ENCODE assay signal across 11 mouse cellular contexts in genomic region chr17:27610679-27611518, GRCm38 (mm10). TPM values are rescaled to one million over a fixed set of nuclear protein-coding genes. Genes with fewer than 3 reads are reported as not detected.
A peak's percentile ranks its signal among the peaks of the same experiment; 100 is the strongest.
DNase-seq lines count a peak whose midpoint lies in the region; ATAC-seq and TF ChIP-seq lines count a peak whose summit lies in the region.
"Had no signal": no experiment of that assay in that cellular context is flagged by ENCODE, and none has a peak within 500 bp of the region (broad histone marks: within the 10 kb centered on the region; RNA-seq: fewer than 3 reads in every experiment).

No protein-coding gene starts in this region.

- no peak overlapping the region for H3K9ac ChIP-seq in hindbrain, embryonic 12.5 days
- no peak overlapping the region for H3K9ac ChIP-seq in hindbrain, embryonic 14.5 days
- H3K9ac ChIP-seq in embryonic facial prominence, embryonic 15.5 days: no peak overlapping the region
- H3K9ac ChIP-seq in hindbrain, postnatal 0 days (replicated peaks; ENCODE audit: low read length): no peak overlapping the region
- H3K9ac ChIP-seq in neural tube, embryonic 15.5 days (replicated peaks): no peak overlapping the region; the same call in 1 of the 2 replicates

- no peak for ATAC-seq in hindbrain, embryonic 12.5 days (ENCODE audit: low FRiP score)
- ATAC-seq in hindbrain, embryonic 14.5 days (ENCODE audit: low FRiP score): no peak
- no peak for ATAC-seq in embryonic facial prominence, embryonic 15.5 days (ENCODE audit: insufficient number of reproducible peaks, low FRiP score, low TSS enrichment, low read depth)
- ATAC-seq in hindbrain, postnatal 0 days: peak; percentile 49; the same call in 1 of the 2 replicates
- ATAC-seq in neural tube, embryonic 15.5 days (ENCODE audit: low FRiP score): no peak

- H3K27me3 ChIP-seq in hindbrain, embryonic 12.5 days: no peaks in the 10 kb centered on the region
- H3K27me3 ChIP-seq in hindbrain, embryonic 14.5 days (ENCODE audit: control insufficient read depth, insufficient read depth, low read length): no peaks in the 10 kb centered on the region
- H3K27me3 ChIP-seq in embryonic facial prominence, embryonic 15.5 days: no peaks in the 10 kb centered on the region
- H3K27me3 ChIP-seq in hindbrain, postnatal 0 days (ENCODE audit: insufficient read depth, low read length): no peaks in the 10 kb centered on the region
- H3K27me3 ChIP-seq in neural tube, embryonic 15.5 days (replicated peaks): no peaks in the 10 kb centered on the region

- peak overlapping the region; percentile 35; the same call in 1 of the 2 replicates for H3K27ac ChIP-seq in hindbrain, embryonic 12.5 days
- H3K27ac ChIP-seq in hindbrain, embryonic 14.5 days: no peak overlapping the region
- H3K27ac ChIP-seq in embryonic facial prominence, embryonic 15.5 days (replicated peaks): peak overlapping the region; percentile 34; the same call in 1 of the 2 replicates
- H3K27ac ChIP-seq in hindbrain, postnatal 0 days: no peak overlapping the region; the same call in 1 of the 2 replicates
- H3K27ac ChIP-seq in neural tube, embryonic 15.5 days (replicated peaks): peak overlapping the region; percentile 51
- H3K27ac ChIP-seq: forebrain, embryonic 10.5 days had no signal

- H3K4me2 ChIP-seq in hindbrain, embryonic 12.5 days (replicated peaks): no peak overlapping the region
- H3K4me2 ChIP-seq in hindbrain, embryonic 14.5 days (replicated peaks): no peak overlapping the region
- H3K4me2 ChIP-seq in embryonic facial prominence, embryonic 15.5 days (replicated peaks): no peak overlapping the region
- no peak overlapping the region for H3K4me2 ChIP-seq in hindbrain, postnatal 0 days (ENCODE audit: low read depth, low read length)
- H3K4me2 ChIP-seq in neural tube, embryonic 15.5 days: no peak overlapping the region

- DNase-seq in hindbrain, embryonic 14.5 days (ENCODE audit: low spot score): no peak
- peak; percentile 54 for DNase-seq in hindbrain, postnatal 0 days (ENCODE audit: low spot score)
- DNase-seq in kidney, postnatal 4 days: no peak
- DNase-seq in cerebellum, postnatal 4 days (ENCODE audit: low spot score in 2 of 2): no peak
- DNase-seq: kidney, postnatal 14 days; lung, postnatal 36 days; thymus, adult 18-20 months had no signal

- peaks cover 4% of the 10 kb centered on the region; the same call in 1 of the 2 replicates for H3K36me3 ChIP-seq in hindbrain, embryonic 12.5 days
- H3K36me3 ChIP-seq in hindbrain, embryonic 14.5 days (replicated peaks; ENCODE audit: control insufficient read depth, insufficient read depth): peaks cover 5% of the 10 kb centered on the region
- H3K36me3 ChIP-seq in embryonic facial prominence, embryonic 15.5 days: no peaks in the 10 kb centered on the region
- no peaks in the 10 kb centered on the region for H3K36me3 ChIP-seq in hindbrain, postnatal 0 days (ENCODE audit: insufficient read depth, low read length)
- peaks cover 4% of the 10 kb centered on the region; the same call in 1 of the 2 replicates for H3K36me3 ChIP-seq in neural tube, embryonic 15.5 days

- no peak overlapping the region for H3K4me3 ChIP-seq in hindbrain, embryonic 12.5 days
- H3K4me3 ChIP-seq in hindbrain, embryonic 14.5 days (replicated peaks; ENCODE audit: low read length): no peak overlapping the region
- no peak overlapping the region for H3K4me3 ChIP-seq in embryonic facial prominence, embryonic 15.5 days (replicated peaks)
- H3K4me3 ChIP-seq in hindbrain, postnatal 0 days (ENCODE audit: low read length): no peak overlapping the region
- H3K4me3 ChIP-seq in neural tube, embryonic 15.5 days (replicated peaks): no peak overlapping the region
- H3K4me3 ChIP-seq: forebrain, embryonic 10.5 days had no signal

- WGBS in hindbrain, embryonic 12.5 days: 85% methylated on average over 10 of the region's 10 CpGs
- WGBS in hindbrain, embryonic 14.5 days: 80% methylated on average over 10 of the region's 10 CpGs
- 76% methylated on average over 10 of the region's 10 CpGs for WGBS in embryonic facial prominence, embryonic 15.5 days
- 51% methylated on average over 10 of the region's 10 CpGs for WGBS in hindbrain, postnatal 0 days
- WGBS in neural tube, embryonic 15.5 days: 65% methylated on average over 10 of the region's 10 CpGs

- no peak for TF ChIP-seq CTCF in hindbrain, postnatal 0 days (IDR thresholded peaks at IDR 0.05; ENCODE audit: low read depth)

- no peaks in the 10 kb centered on the region for H3K9me3 ChIP-seq in hindbrain, embryonic 12.5 days (replicated peaks)
- H3K9me3 ChIP-seq in hindbrain, embryonic 14.5 days (ENCODE audit: control insufficient read depth, low read length): no peaks in the 10 kb centered on the region
- H3K9me3 ChIP-seq in embryonic facial prominence, embryonic 15.5 days (replicated peaks): no peaks in the 10 kb centered on the region
- no peaks in the 10 kb centered on the region for H3K9me3 ChIP-seq in hindbrain, postnatal 0 days (ENCODE audit: low read length)
- H3K9me3 ChIP-seq in neural tube, embryonic 15.5 days (replicated peaks): no peaks in the 10 kb centered on the region
- H3K9me3 ChIP-seq: forebrain, embryonic 10.5 days had no signal

- H3K4me1 ChIP-seq in hindbrain, embryonic 12.5 days: peaks cover 38% of the 10 kb centered on the region
- peaks cover 14% of the 10 kb centered on the region; the same call in 1 of the 2 replicates for H3K4me1 ChIP-seq in hindbrain, embryonic 14.5 days (replicated peaks; ENCODE audit: control insufficient read depth, insufficient read depth, low read length)
- H3K4me1 ChIP-seq in embryonic facial prominence, embryonic 15.5 days: peaks cover 35% of the 10 kb centered on the region
- H3K4me1 ChIP-seq in hindbrain, postnatal 0 days (ENCODE audit: insufficient read depth, low read length): peaks cover 19% of the 10 kb centered on the region; the same call in 1 of the 2 replicates
- H3K4me1 ChIP-seq in neural tube, embryonic 15.5 days: peaks cover 60% of the 10 kb centered on the region

RNA-seq across cellular contexts. Expression of gene Nudt3, which starts 12.4 kb away (rescaled TPM):
- 199 and 204 TPM in 2 replicates for polyA plus RNA-seq in hindbrain, embryonic 12.5 days (2016; fragmentation: Nextera tagmentation; extraction: Ambion mirVana)
- 107 and 115 TPM in 2 replicates for polyA plus RNA-seq in hindbrain, embryonic 14.5 days (2014; fragmentation: Nextera tagmentation; extraction: Ambion mirVana)
- 98.7 and 99.3 TPM in 2 replicates for polyA plus RNA-seq in embryonic facial prominence, embryonic 15.5 days (2015; fragmentation: Nextera tagmentation; extraction: Ambion mirVana)
- 252 and 264 TPM in 2 replicates for total RNA-seq in hindbrain, postnatal 0 days (2014; rRNA removed)
- 210 and 220 TPM in 2 replicates for polyA plus RNA-seq in hindbrain, postnatal 0 days (2015; fragmentation: Nextera tagmentation; extraction: Ambion mirVana)
- polyA plus RNA-seq in neural tube, embryonic 15.5 days (2015; fragmentation: Nextera tagmentation; extraction: Ambion mirVana): 229 and 253 TPM in 2 replicates

RNA-seq across cellular contexts. Expression of gene RPS10-NUDT3, which starts 24.1 kb away (rescaled TPM):
- not detected in 2 replicates for polyA plus RNA-seq in hindbrain, embryonic 12.5 days (2016; fragmentation: Nextera tagmentation; extraction: Ambion mirVana)
- polyA plus RNA-seq in hindbrain, embryonic 14.5 days (2014; fragmentation: Nextera tagmentation; extraction: Ambion mirVana): not detected in 2 replicates
- not detected in 2 replicates for polyA plus RNA-seq in embryonic facial prominence, embryonic 15.5 days (2015; fragmentation: Nextera tagmentation; extraction: Ambion mirVana)
- not detected in 2 replicates for total RNA-seq in hindbrain, postnatal 0 days (2014; rRNA removed)
- polyA plus RNA-seq in hindbrain, postnatal 0 days (2015; fragmentation: Nextera tagmentation; extraction: Ambion mirVana): not detected in 2 replicates
- not detected in 2 replicates for polyA plus RNA-seq in neural tube, embryonic 15.5 days (2015; fragmentation: Nextera tagmentation; extraction: Ambion mirVana)
- polyA plus RNA-seq: forebrain, embryonic 10.5 days had no signal

RNA-seq across cellular contexts. Expression of gene Rps10, which starts 25.6 kb away (rescaled TPM):
- polyA plus RNA-seq in hindbrain, embryonic 12.5 days (2016; fragmentation: Nextera tagmentation; extraction: Ambion mirVana): 618 and 712 TPM in 2 replicates
- 489 and 624 TPM in 2 replicates for polyA plus RNA-seq in hindbrain, embryonic 14.5 days (2014; fragmentation: Nextera tagmentation; extraction: Ambion mirVana)
- polyA plus RNA-seq in embryonic facial prominence, embryonic 15.5 days (2015; fragmentation: Nextera tagmentation; extraction: Ambion mirVana): 989 and 990 TPM in 2 replicates
- 1,174 and 1,303 TPM in 2 replicates for total RNA-seq in hindbrain, postnatal 0 days (2014; rRNA removed)
- polyA plus RNA-seq in hindbrain, postnatal 0 days (2015; fragmentation: Nextera tagmentation; extraction: Ambion mirVana): 497 and 519 TPM in 2 replicates
- polyA plus RNA-seq in neural tube, embryonic 15.5 days (2015; fragmentation: Nextera tagmentation; extraction: Ambion mirVana): 483 and 558 TPM in 2 replicates

RNA-seq across cellular contexts. Expression of gene Pacsin1, which starts 44.4 kb away (rescaled TPM):
- 11.0 and 13.4 TPM in 2 replicates for polyA plus RNA-seq in hindbrain, embryonic 12.5 days (2016; fragmentation: Nextera tagmentation; extraction: Ambion mirVana)
- 44.5 and 51.7 TPM in 2 replicates for polyA plus RNA-seq in hindbrain, embryonic 14.5 days (2014; fragmentation: Nextera tagmentation; extraction: Ambion mirVana)
- 5.2 and 5.3 TPM in 2 replicates for polyA plus RNA-seq in embryonic facial prominence, embryonic 15.5 days (2015; fragmentation: Nextera tagmentation; extraction: Ambion mirVana)
- 38.3 and 62.9 TPM in 2 replicates for total RNA-seq in hindbrain, postnatal 0 days (2014; rRNA removed)
- 80.0 and 85.1 TPM in 2 replicates for polyA plus RNA-seq in hindbrain, postnatal 0 days (2015; fragmentation: Nextera tagmentation; extraction: Ambion mirVana)
- polyA plus RNA-seq in neural tube, embryonic 15.5 days (2015; fragmentation: Nextera tagmentation; extraction: Ambion mirVana): 62.6 and 66.7 TPM in 2 replicates

RNA-seq across cellular contexts. Expression of gene AI413582, which starts 45.3 kb away (rescaled TPM):
- polyA plus RNA-seq in hindbrain, embryonic 12.5 days (2016; fragmentation: Nextera tagmentation; extraction: Ambion mirVana): 19.8 and 21.9 TPM in 2 replicates
- 68.0 and 76.5 TPM in 2 replicates for polyA plus RNA-seq in hindbrain, embryonic 14.5 days (2014; fragmentation: Nextera tagmentation; extraction: Ambion mirVana)
- 32.5 and 35.3 TPM in 2 replicates for polyA plus RNA-seq in embryonic facial prominence, embryonic 15.5 days (2015; fragmentation: Nextera tagmentation; extraction: Ambion mirVana)
- total RNA-seq in hindbrain, postnatal 0 days (2014; rRNA removed): 50.2 and 59.6 TPM in 2 replicates
- 92.7 and 95.3 TPM in 2 replicates for polyA plus RNA-seq in hindbrain, postnatal 0 days (2015; fragmentation: Nextera tagmentation; extraction: Ambion mirVana)
- 70.8 and 74.9 TPM in 2 replicates for polyA plus RNA-seq in neural tube, embryonic 15.5 days (2015; fragmentation: Nextera tagmentation; extraction: Ambion mirVana)

Comparison
In these comparisons a context has a peak if more than half of its experiments do, and no peak if none do; other contexts are left out.
1. H3K27ac ChIP-seq: peak in hindbrain, embryonic 12.5 days (single experiment), embryonic facial prominence, embryonic 15.5 days (single experiment) and neural tube, embryonic 15.5 days (single experiment); none in hindbrain, embryonic 14.5 days (single experiment) and hindbrain, postnatal 0 days (single experiment).